Mouse (Mus musculus) kidney, postnatal 25 days (tissue): ENCODE data around the gene Pvalb.

Source experiments
- DNase-seq, 2 experiments: peaks; one replicate each; pipeline ENCODE4 v3.0.0; 2021; ENCODE audit warnings: mixed read lengths in 2 of 2

Pvalb gene

DNA sequence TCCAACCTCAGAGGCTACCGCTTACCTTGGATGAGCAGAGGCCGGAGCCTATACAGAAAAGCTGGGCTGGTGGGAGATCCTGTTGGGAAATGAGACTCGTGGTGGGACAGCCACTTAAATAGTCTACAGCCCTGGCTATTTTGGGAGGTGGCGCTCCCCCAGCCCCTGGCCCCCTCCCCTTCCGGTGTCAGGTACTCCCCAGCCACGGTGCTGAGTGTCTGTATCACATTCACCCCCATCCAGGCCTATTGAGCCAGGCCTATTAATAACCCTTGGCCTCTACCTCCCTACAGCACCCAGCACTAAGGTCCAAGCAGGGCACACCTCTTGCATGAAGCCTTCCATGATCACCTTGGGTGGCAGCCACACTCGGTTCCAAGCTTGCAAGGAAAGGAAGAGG lies at the start of gene Pvalb:
Gene Pvalb (minus strand): TSS at position 89 of the 400 bp plus-strand sequence.
- no peak for DNase-seq

DNA sequence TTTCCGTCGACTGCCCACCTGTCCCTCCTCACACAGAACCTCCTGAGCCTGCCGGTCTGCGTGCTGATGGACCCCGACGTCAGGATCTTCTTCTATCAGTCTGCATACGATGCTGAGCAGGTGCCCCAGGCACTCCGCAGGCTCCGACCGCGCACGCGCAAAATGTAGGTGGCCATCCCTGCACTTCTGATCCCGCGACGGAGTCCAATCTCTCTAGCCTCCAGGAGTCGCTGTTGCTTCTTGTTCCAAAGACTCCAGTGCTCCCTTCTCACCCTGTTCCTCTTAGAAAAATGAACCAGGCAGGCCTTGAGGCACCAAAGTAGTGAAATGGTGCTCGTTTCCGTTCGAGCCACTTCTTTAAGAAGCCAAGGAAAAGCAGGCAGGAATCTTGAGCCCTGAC lies 48.6 kb upstream of the Pvalb start:
- DNase-seq = peak; percentile 47 to 52

DNA sequence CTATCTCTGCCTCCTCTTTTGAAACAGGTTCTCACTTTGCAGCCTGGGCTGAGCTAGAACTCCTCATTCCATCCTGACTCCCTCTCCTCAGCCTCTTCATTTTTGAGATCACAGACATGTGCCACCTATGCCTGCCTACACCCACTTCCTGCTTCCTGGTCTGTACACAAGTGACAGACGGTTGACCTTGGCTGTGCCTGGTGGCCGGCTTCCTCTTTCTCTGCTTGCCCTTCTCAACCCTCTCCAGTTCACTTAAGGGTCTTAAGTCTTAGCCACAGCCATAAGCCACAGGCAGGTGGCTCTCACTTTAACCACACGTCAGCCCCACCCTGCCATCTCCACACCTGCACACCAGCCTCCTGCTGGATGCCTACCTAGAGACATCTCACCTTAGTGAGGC lies 42.2 kb upstream of the Pvalb start:
- DNase-seq = no peak

DNA sequence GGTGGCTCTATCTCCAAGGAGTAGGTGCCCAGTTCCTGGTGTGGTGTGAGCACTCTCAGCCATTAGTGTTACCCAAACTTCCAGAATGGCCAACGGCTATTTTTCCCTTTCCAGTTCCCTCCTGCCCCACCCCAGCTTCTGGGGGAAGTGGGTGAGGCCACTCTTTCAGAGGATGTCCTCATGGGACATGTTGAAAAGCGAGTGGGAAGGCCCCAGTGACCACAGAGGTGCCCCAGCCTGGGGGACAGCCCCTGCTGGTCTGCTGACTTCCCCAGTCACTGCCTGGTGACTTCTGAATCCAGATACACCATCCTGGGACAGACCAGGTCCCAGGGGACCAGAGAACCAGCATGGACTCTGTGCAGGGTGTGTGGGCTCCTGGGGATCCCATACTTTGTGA lies 41.5 kb upstream of the Pvalb start:
- DNase-seq = no peak

DNA sequence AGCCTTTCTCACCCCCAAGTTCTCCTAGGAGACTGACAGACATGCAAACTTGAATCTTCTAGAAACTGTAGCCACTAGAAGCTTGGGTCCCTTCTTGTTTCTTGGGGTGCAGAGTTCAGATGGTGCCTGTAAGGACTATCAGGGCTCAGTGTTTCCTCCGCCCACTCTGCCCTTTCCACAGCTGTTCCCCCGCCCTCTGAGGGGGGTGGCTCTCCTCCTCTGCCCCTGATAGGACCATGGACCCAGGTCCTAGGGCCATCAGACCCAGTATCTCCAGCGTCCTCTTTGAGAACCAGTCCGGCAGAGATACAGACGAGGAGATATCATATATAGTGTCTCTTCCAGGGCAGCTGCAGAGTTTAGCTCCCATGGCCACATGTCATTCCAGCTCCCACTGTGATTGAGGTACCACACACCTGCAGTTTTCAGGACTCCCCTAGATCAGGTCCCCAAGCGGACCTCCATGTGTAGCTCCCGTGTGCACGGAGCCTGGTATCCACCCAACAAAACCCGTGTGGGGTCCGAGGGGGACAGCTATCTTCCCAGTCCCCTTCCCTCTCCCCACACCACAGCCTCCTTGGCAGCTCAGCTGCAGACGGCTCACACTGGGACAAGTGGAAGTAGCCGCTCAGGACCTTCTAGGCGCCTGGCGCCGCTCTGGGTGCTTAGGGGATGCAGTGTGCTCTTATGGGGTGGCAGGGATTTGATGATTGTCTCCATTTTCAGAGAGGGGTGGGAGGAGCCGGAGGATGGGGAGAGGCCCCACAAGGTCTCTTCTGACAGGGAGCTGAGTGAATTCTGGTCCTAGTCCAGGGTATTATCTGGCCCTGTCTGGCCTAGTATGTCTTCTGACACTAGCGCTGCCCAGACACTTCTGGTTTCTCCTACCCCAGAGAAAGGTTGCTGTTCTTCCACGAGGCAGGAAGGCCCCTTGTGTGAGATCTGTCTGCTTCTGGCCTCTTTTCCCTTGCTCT lies 40.2 kb upstream of the Pvalb start:
- no peak for DNase-seq

DNA sequence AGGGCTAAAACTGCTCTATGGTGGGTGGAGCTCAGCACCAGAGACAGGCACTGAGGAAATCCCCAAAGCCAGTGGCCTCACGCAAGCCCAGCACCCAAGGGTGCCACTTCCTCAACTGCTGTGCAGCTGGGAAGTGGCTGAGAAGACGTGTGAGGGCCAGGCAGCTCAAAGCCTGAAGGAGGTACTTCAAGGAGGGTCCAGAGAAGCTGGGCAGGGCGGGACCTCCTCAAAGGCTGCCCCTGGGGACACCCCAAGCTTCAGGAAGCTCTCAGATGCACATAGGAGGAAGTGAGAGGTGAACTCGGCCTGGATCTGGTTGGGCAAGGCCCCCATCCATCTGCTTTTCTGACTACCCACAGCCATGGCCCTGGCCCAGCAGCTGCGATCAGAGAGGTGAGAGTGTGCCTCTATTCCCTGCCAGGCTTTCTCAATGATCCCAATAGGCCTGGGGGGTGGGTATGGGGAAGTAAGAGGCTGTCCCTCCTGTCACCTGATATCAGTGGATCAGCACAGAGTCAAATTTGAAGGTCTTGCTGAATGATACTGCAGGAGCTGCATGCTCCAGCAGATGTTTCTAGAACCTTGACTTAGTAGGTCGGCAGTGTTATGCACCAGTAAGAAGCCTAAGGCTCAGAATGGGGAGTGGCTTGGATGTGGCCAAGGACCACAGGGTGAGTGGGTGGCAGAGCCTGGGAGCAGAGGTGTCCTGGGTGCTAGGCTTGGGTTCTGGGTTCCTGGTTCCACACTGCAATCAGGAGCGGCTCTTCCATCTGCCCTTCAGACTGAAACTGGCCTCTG lies 38.7 kb upstream of the Pvalb start, which contains the start of gene Ncf4:
Gene Ncf4 (plus strand): TSS at position 107 of the 798 bp plus-strand sequence.
- DNase-seq = peak in 1 of 2 experiments; percentile 48

DNA sequence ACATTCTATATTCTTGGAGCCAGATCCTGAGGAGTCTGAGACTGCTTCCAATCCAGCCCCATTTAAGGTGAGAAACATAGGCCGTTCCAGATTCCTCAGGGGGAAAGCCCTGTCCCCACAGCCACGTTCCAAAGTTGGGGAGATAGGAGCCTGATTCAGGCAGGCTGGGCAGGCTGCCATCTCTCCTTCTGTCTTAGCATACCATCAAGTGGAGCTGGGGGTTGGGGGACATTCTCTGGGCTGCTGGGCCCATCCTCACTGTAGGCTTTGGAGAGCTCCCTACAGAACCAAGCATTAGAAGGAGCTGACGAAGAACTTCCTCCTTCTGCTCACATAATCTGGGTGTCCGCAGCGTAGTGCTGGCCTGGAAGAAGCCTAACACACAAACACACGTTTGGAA lies 37.6 kb upstream of the Pvalb start:
- DNase-seq = no peak

- no peak for DNase-seq
Observed at GRCm38 (mm10) chr15:78243061-78243460, 36.9 kb upstream of the Pvalb start.

- DNase-seq = peak in 1 of 2 experiments; percentile 19
Observed at GRCm38 (mm10) chr15:78241335-78241734, 35.1 kb upstream of the Pvalb start.

- DNase-seq = peak in 1 of 2 experiments; percentile 15
Observed at GRCm38 (mm10) chr15:78239956-78240617, 33.9 kb upstream of the Pvalb start.

DNA sequence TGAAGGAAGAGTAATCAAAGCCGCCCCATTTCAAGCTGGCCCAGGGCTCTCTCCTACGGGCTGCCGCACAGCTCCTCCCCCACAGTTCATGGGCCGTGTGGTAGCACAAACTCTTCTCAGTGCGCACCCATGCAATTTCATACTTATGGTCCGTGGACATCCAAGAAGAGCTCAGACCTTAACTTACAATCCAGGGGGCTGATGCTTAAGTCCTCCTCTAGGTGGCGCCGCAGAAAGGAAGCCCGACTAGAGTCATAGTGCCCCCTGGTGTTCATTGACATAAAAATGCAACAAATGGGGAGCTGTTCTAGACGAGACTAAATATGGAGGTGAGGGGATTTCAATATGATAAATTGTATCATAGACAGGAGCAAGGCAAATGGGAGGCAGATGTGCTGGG lies 33.3 kb upstream of the Pvalb start:
- peak; percentile 55 to 71 for DNase-seq

DNA sequence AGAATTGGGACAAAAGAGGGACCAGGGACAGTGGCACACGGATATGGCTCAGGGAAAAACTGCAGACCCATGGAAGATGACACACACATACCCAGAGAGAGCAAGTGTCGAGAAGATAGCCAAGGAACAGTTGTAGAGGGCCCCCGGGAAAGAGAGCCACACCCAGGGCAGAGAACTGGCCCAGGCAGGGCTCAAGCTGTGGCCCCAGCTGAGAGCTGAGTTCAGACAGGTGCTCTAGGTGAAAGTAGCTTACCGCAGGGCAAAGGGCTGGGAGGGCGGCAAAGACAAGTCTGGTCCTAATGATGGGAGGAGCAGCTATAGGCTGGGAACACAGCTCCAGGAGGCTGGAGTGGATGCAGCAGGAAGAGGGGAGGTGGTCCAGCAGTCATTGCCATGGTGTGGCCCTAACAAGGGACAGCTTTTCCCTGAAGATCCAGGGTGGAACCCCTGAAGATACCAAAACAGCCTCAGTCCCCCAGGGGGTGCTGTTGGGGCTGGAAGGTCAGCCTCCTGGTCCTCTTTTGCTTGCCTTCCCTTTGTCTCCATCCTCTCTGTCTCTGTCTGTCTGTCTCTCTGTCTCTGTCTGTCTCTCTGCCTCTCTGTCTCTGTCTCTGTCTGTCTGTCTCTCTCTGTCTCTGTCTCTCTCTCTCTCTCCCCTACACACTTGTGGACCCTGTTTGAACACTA lies 28.8 kb upstream of the Pvalb start:
- DNase-seq = peak in 1 of 2 experiments; percentile 21

GRCm38 (mm10) chr15:78231346-78232331 lies 25.4 kb upstream of the Pvalb start:
- DNase-seq = peak in 1 of 2 experiments; percentile 6

DNA sequence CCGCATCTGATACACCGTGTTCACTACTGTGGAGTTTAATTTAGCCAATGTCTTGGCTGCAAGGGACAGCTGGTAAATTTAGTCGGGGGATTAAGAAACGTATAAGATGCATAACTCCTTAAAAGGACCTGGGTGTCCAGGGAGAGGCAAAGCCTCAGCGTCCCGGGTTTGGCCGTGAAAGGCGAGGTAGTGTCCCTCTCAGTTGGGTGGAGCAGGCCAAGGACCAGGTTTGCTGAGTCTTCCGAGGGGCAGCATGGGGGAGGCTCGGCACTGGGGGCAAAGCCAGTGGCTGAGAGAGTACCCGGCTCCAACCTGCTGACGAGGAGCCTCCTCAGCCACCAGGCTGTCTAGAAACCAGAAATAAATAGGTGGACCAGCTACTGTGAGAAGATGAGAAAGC lies 21.6 kb upstream of the Pvalb start:
- peak in 1 of 2 experiments; percentile 25 for DNase-seq

GRCm38 (mm10) chr15:78215269-78215668 lies 9.1 kb upstream of the Pvalb start:
- DNase-seq = no peak

GRCm38 (mm10) chr15:78211367-78211766 lies 5.2 kb upstream of the Pvalb start:
- DNase-seq = no peak

DNA sequence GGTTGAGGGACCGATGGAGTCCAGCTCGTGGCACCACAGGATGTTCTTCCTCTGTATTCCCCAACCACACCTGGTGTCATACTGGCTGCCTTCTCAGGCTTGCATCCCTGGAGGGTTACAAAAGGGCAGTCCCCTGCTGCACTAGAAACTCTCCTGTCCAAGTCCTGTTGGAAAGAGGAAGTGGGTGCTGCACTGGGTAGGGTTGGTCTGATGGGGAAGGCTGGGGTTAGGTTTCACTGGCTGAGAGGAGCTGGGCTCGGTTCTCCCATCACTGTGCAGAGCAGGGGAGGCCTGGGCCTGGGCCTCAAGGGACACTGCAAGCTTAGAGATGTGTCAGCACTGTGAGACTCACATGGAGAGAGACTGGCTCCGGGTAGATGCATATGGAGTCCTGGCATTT lies 4.0 kb upstream of the Pvalb start:
- no peak for DNase-seq

DNA sequence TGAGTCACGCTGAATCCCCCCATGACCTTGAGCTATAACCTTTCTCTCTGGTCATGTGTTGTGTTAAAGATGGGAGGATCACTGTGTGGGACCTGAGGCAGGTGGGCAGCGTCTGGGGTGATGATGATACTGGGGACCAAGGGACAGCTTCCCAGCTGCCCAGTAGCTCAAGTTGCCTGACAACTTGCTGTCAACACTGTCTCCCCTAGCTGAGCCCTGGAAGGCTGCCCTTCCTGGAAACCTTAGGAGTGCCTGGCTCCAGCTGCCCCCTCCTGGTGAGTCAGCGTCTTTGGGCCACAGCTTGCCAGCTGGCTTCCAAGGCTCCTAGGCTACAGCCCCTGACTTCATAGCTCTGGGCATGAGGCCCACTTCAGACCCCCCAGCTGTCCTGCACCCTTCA lies 1.0 kb downstream of the Pvalb start:
- peak; percentile 14 to 43 for DNase-seq

DNA sequence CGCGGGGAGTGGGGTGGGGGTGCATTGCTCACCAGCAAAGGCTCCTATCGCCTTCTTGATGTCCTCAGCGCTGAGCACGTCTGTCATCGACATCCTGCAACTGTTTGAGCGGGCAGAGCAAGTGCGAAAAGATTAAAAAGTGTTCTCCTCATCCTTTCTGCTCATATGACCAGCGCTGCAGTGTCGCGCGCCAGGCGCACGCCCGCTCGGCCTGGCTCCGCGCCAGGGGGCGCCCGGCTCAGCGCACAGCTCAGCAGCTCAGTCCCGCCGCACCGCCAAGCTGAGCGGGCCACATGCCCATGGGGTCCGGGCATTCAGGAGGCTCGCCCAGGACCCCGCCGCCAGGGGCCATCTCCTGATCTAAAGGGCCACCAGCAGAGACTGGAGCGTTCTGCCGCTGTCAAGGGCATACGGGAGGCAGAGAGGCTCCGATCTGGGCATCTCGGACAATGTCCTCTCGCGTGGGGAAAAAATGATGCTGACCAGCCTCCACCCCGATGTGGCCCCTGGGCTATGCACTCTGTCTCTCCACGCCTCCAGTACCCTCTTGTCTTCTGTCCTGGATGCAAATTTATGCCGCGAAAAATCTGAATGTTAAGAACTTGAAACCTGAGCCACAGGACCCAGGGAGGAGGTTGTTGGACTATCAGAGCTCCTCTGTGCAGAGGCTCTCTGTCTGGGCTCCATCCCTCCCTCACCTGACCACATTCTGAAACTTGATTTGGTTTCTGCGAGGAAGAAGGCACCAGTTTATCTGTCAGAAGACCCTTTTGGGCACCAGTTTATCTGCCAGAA lies 1.9 kb downstream of the Pvalb start:
- peak; percentile 16 to 45 for DNase-seq
